Mouse (Mus musculus): ENCODE results near the gene Prrg2. TPM values are rescaled to one million over a fixed set of nuclear protein-coding genes. Genes with fewer than 3 reads are reported as not detected.

Prrg2 gene
- polyA plus RNA-seq, 1 experiment from 2014 or later: 59.0 TPM

- Histone ChIP-seq H3K27ac (ENCODE audit: low read depth, low read length) (peak overlapping the region; percentile 96), H3K9ac (ENCODE audit: low read depth, low read length) (peak overlapping the region; percentile 96), H3K4me1 (replicated peaks; ENCODE audit: control insufficient read depth, insufficient read depth, low read length) (0 out of 2 replicates have a peak, but pooled peaks cover 5% of the 10 kb centered on the region), H3K4me2 (replicated peaks; ENCODE audit: low read depth) (peak overlapping the region; percentile 85), H3K4me3 (ENCODE audit: low read depth, low read length) (peak overlapping the region; percentile 94), H3K9me3 (ENCODE audit: control insufficient read depth) (no peaks in the 10 kb centered on the region), H3K27me3 (replicated peaks; ENCODE audit: control insufficient read depth, insufficient read depth, low read length) (no peaks in the 10 kb centered on the region), H3K36me3 (ENCODE audit: control insufficient read depth, insufficient read depth) (peaks cover 28% of the 10 kb centered on the region)
- WGBS: 1% methylated on average over 20 of the region's 20 CpGs
- no peak for TF ChIP-seq CTCF (IDR thresholded peaks at IDR 0.05; ENCODE audit: low read depth)
- no peak for ATAC-seq
These were observed 47.0 kb downstream of the Prrg2 start for GRCm38 (mm10) chr7:45015344-45015956.

- Histone ChIP-seq H3K27ac (ENCODE audit: low read depth, low read length) (no peak overlapping the region), H3K4me2 (replicated peaks; ENCODE audit: low read depth) (no peak overlapping the region), H3K4me1 (replicated peaks; ENCODE audit: control insufficient read depth, insufficient read depth, low read length) (0 out of 2 replicates have a peak, but pooled peaks cover 3% of the 10 kb centered on the region), H3K9ac (ENCODE audit: low read depth, low read length) (no peak overlapping the region), H3K4me3 (ENCODE audit: low read depth, low read length) (no peak overlapping the region), H3K27me3 (replicated peaks; ENCODE audit: control insufficient read depth, insufficient read depth, low read length) (no peaks in the 10 kb centered on the region), H3K9me3 (ENCODE audit: control insufficient read depth) (no peaks in the 10 kb centered on the region), H3K36me3 (ENCODE audit: control insufficient read depth, insufficient read depth) (peaks cover 42% of the 10 kb centered on the region)
- no peak for TF ChIP-seq CTCF (IDR thresholded peaks at IDR 0.05; ENCODE audit: low read depth)
- WGBS: 93% methylated on average over 3 of the region's 3 CpGs
- no peak for ATAC-seq
These were observed 48.4 kb downstream of the Prrg2 start for GRCm38 (mm10) chr7:45014096-45014451.

GRCm38 (mm10) chr7:45013366-45014095 is 48.9 kb downstream of the Prrg2 start:
- H3K9ac ChIP-seq (ENCODE audit: low read depth, low read length): no peak overlapping the region
- no peaks in the 10 kb centered on the region for H3K9me3 ChIP-seq (ENCODE audit: control insufficient read depth)
- peaks cover 47% of the 10 kb centered on the region for H3K36me3 ChIP-seq (ENCODE audit: control insufficient read depth, insufficient read depth)
- 94% methylated on average over 16 of the region's 16 CpGs for WGBS
- no peak for ATAC-seq
- H3K4me2 ChIP-seq (replicated peaks; ENCODE audit: low read depth): no peak overlapping the region
- H3K27ac ChIP-seq (ENCODE audit: low read depth, low read length): no peak overlapping the region
- H3K4me1 ChIP-seq (replicated peaks; ENCODE audit: control insufficient read depth, insufficient read depth, low read length): no peaks in the 10 kb centered on the region
- H3K4me3 ChIP-seq (ENCODE audit: low read depth, low read length): no peak overlapping the region
- no peaks in the 10 kb centered on the region for H3K27me3 ChIP-seq (replicated peaks; ENCODE audit: control insufficient read depth, insufficient read depth, low read length)
- TF ChIP-seq CTCF (IDR thresholded peaks at IDR 0.05; ENCODE audit: low read depth): no peak

- 85% methylated on average over 4 of the region's 4 CpGs for WGBS
- Histone ChIP-seq H3K27ac (ENCODE audit: low read depth, low read length) (no peak overlapping the region), H3K36me3 (ENCODE audit: control insufficient read depth, insufficient read depth) (peaks cover 54% of the 10 kb centered on the region), H3K4me2 (replicated peaks; ENCODE audit: low read depth) (no peak overlapping the region), H3K4me1 (replicated peaks; ENCODE audit: control insufficient read depth, insufficient read depth, low read length) (no peaks in the 10 kb centered on the region), H3K4me3 (ENCODE audit: low read depth, low read length) (no peak overlapping the region), H3K27me3 (replicated peaks; ENCODE audit: control insufficient read depth, insufficient read depth, low read length) (no peaks in the 10 kb centered on the region), H3K9me3 (ENCODE audit: control insufficient read depth) (no peaks in the 10 kb centered on the region), H3K9ac (ENCODE audit: low read depth, low read length) (no peak overlapping the region)
- no peak for ATAC-seq
- TF ChIP-seq CTCF (IDR thresholded peaks at IDR 0.05; ENCODE audit: low read depth): no peak
These were observed 49.7 kb downstream of the Prrg2 start for GRCm38 (mm10) chr7:45012824-45013223.

GRCm38 (mm10) chr7:45012011-45012410 is 50.5 kb downstream of the Prrg2 start:
- TF ChIP-seq CTCF (IDR thresholded peaks at IDR 0.05; ENCODE audit: low read depth): no peak
- 95% methylated on average over 6 of the region's 6 CpGs for WGBS
- ATAC-seq: no peak
- H3K36me3 ChIP-seq (ENCODE audit: control insufficient read depth, insufficient read depth): peaks cover 62% of the 10 kb centered on the region
- no peaks in the 10 kb centered on the region for H3K9me3 ChIP-seq (ENCODE audit: control insufficient read depth)
- no peak overlapping the region for H3K4me3 ChIP-seq (ENCODE audit: low read depth, low read length)
- H3K27me3 ChIP-seq (replicated peaks; ENCODE audit: control insufficient read depth, insufficient read depth, low read length): no peaks in the 10 kb centered on the region
- no peak overlapping the region for H3K4me2 ChIP-seq (replicated peaks; ENCODE audit: low read depth)
- H3K9ac ChIP-seq (ENCODE audit: low read depth, low read length): no peak overlapping the region
- H3K27ac ChIP-seq (ENCODE audit: low read depth, low read length): no peak overlapping the region
- no peaks in the 10 kb centered on the region for H3K4me1 ChIP-seq (replicated peaks; ENCODE audit: control insufficient read depth, insufficient read depth, low read length)

- 93% methylated on average over 19 of the region's 19 CpGs for WGBS
- ATAC-seq: no peak
- H3K27ac ChIP-seq (ENCODE audit: low read depth, low read length): no peak overlapping the region
- H3K4me3 ChIP-seq (ENCODE audit: low read depth, low read length): no peak overlapping the region
- H3K36me3 ChIP-seq (ENCODE audit: control insufficient read depth, insufficient read depth): peaks cover 93% of the 10 kb centered on the region
- no peak for TF ChIP-seq CTCF (IDR thresholded peaks at IDR 0.05; ENCODE audit: low read depth)
- no peaks in the 10 kb centered on the region for H3K27me3 ChIP-seq (replicated peaks; ENCODE audit: control insufficient read depth, insufficient read depth, low read length)
- no peaks in the 10 kb centered on the region for H3K4me1 ChIP-seq (replicated peaks; ENCODE audit: control insufficient read depth, insufficient read depth, low read length)
- no peak overlapping the region for H3K4me2 ChIP-seq (replicated peaks; ENCODE audit: low read depth)
- H3K9me3 ChIP-seq (ENCODE audit: control insufficient read depth): no peaks in the 10 kb centered on the region
- H3K9ac ChIP-seq (ENCODE audit: low read depth, low read length): no peak overlapping the region
These were observed 54.1 kb downstream of the Prrg2 start for GRCm38 (mm10) chr7:45008411-45008810.

All from intestine, postnatal 0 days (tissue).